Mouse (Mus musculus): ENCODE results near the gene Olfr1200. TPM values are rescaled to one million over a fixed set of nuclear protein-coding genes. Genes with fewer than 3 reads are reported as not detected.

Olfr1200 gene
- not detected in 2 replicates for polyA plus RNA-seq (2015; fragmentation: Nextera tagmentation; extraction: Ambion mirVana)

DNA sequence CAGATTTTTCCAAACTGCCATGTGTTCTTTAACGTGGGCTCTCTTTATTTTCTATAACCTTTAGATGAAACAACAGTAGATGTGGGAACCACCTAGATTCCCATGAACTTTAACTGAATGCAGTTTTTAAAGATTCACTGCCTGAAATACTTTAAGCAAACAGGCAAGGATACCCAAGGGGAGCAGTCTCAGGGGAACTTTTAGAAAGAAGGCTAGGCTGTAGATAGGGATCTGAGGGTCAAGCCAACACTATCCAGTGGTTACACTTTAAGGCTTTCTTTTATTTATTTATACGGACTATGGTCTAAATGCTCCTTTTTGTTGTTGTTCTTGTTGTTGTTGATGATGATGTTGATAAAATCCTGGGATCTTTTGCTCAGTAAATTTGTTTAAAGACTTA lies at the start of gene Olfr1200:
Olfr1200 (minus strand) TSS at position 101 of the 400 bp plus-strand sequence.
- no peak within 1 kb of the TSS for H3K27ac ChIP-seq (ENCODE audit: low read length)
- no peak within 1 kb of the TSS for H3K4me2 ChIP-seq (ENCODE audit: low read depth, low read length)
- no peaks in the 10 kb centered on the region for H3K27me3 ChIP-seq (ENCODE audit: control insufficient read depth, insufficient read depth, low read depth, low read length)
- no peaks in the 10 kb centered on the region for H3K4me1 ChIP-seq (ENCODE audit: control insufficient read depth, low read depth, low read length)
- H3K9ac ChIP-seq (ENCODE audit: low read depth, low read length): no peak within 1 kb of the TSS
- no peak within 1 kb of the TSS for H3K4me3 ChIP-seq (ENCODE audit: low read depth, low read length)
- no peak for ATAC-seq (ENCODE audit: low read depth)
- no peaks in the 10 kb centered on the region for H3K36me3 ChIP-seq (ENCODE audit: control insufficient read depth, insufficient read depth)
- WGBS (ENCODE audit: insufficient replicate concordance): 51% methylated on average over 2 of the region's 2 CpGs
- H3K9me3 ChIP-seq (replicated peaks; ENCODE audit: control insufficient read depth, low read length): no peaks in the 10 kb centered on the region

DNA sequence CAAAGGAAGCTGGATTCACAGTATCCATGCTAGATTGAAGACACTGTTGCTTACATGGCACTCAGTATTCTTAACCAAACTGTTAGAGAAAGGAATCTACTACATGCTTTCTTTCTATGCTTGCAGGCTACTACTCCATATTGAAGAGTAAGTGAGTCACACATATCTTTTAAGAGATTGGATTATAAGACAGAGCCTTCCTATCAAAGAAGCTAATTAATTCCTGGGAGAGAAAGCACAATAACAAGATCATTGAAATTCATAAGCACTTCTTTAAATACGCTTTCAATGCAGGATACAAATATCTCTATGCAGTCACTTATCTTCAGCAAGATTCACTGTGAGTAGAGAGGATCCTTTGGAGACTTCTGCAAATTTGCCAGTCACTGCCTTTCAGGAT lies 43.9 kb upstream of the Olfr1200 start, which contains the start of gene Olfr1202:
Olfr1202 (plus strand) TSS at position 301 of the 400 bp plus-strand sequence.
- Histone ChIP-seq H3K36me3 (ENCODE audit: control insufficient read depth, insufficient read depth) (no peaks in the 10 kb centered on the region), H3K27ac (ENCODE audit: low read length) (no peak within 1 kb of the TSS), H3K27me3 (ENCODE audit: control insufficient read depth, insufficient read depth, low read depth, low read length) (no peaks in the 10 kb centered on the region), H3K4me3 (ENCODE audit: low read depth, low read length) (no peak within 1 kb of the TSS), H3K4me1 (ENCODE audit: control insufficient read depth, low read depth, low read length) (no peaks in the 10 kb centered on the region), H3K4me2 (ENCODE audit: low read depth, low read length) (no peak within 1 kb of the TSS), H3K9me3 (replicated peaks; ENCODE audit: control insufficient read depth, low read length) (no peaks in the 10 kb centered on the region), H3K9ac (ENCODE audit: low read depth, low read length) (no peak within 1 kb of the TSS)
- no peak for ATAC-seq (ENCODE audit: low read depth)
- 51% methylated on average over 1 of the region's 1 CpGs for WGBS (ENCODE audit: insufficient replicate concordance)

DNA sequence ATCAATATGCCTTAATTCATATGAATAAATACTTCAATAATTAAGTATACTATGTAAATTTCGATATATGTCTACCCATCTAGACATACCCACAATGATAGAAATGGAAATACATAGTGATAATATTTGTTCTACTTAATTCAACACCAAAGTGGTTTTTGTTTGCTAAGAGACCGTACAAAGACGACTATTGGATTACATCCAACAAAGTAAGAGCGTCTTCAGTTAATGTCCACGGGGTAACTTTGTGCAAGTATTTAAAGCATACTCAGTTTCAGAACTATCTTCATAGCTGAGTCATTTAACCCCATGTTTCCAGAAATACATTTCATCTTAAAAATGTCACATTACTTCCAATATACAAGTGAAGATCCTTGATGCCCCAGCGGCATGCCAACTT lies 22.4 kb upstream of the Olfr1200 start, which contains the start of gene Olfr1201:
Olfr1201 (plus strand) TSS at position 301 of the 400 bp plus-strand sequence.
- no peak within 1 kb of the TSS for H3K4me2 ChIP-seq (ENCODE audit: low read depth, low read length)
- no peaks in the 10 kb centered on the region for H3K4me1 ChIP-seq (ENCODE audit: control insufficient read depth, low read depth, low read length)
- no peak within 1 kb of the TSS for H3K27ac ChIP-seq (ENCODE audit: low read length)
- H3K27me3 ChIP-seq (ENCODE audit: control insufficient read depth, insufficient read depth, low read depth, low read length): no peaks in the 10 kb centered on the region
- WGBS (ENCODE audit: insufficient replicate concordance): 59% methylated on average over 6 of the region's 6 CpGs
- H3K4me3 ChIP-seq (ENCODE audit: low read depth, low read length): no peak within 1 kb of the TSS
- no peaks in the 10 kb centered on the region for H3K36me3 ChIP-seq (ENCODE audit: control insufficient read depth, insufficient read depth)
- no peak for ATAC-seq (ENCODE audit: low read depth)
- H3K9me3 ChIP-seq (replicated peaks; ENCODE audit: control insufficient read depth, low read length): no peaks in the 10 kb centered on the region
- H3K9ac ChIP-seq (ENCODE audit: low read depth, low read length): no peak within 1 kb of the TSS

DNA sequence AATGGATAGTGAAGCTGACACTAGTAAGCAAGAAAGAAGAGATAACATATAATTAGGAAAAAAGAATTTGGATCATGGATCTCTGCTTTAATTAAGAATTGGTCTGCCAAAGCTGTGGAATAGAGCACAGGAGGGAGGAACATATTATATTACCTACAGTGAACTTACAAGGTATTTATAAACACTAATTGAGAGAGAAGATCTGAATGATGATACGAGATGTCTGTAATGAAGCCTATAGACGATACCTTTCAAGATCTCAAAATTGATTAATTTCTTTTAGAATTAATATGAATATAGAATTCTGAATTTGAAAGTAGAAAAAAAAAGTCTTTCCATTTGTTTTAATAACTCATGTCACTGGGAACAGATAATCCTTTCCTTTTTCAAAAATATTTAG lies 9.9 kb downstream of the Olfr1200 start, which contains the start of gene Olfr1199:
Olfr1199 (minus strand) TSS at position 101 of the 400 bp plus-strand sequence.
- Histone ChIP-seq H3K4me1 (ENCODE audit: control insufficient read depth, low read depth, low read length) (no peaks in the 10 kb centered on the region), H3K27me3 (ENCODE audit: control insufficient read depth, insufficient read depth, low read depth, low read length) (no peaks in the 10 kb centered on the region), H3K4me2 (ENCODE audit: low read depth, low read length) (no peak within 1 kb of the TSS), H3K9me3 (replicated peaks; ENCODE audit: control insufficient read depth, low read length) (no peaks in the 10 kb centered on the region), H3K4me3 (ENCODE audit: low read depth, low read length) (no peak within 1 kb of the TSS), H3K9ac (ENCODE audit: low read depth, low read length) (no peak within 1 kb of the TSS), H3K27ac (ENCODE audit: low read length) (no peak within 1 kb of the TSS), H3K36me3 (ENCODE audit: control insufficient read depth, insufficient read depth) (no peaks in the 10 kb centered on the region)
- ATAC-seq (ENCODE audit: low read depth): no peak
- 72% methylated on average over 2 of the region's 2 CpGs for WGBS (ENCODE audit: insufficient replicate concordance)

DNA sequence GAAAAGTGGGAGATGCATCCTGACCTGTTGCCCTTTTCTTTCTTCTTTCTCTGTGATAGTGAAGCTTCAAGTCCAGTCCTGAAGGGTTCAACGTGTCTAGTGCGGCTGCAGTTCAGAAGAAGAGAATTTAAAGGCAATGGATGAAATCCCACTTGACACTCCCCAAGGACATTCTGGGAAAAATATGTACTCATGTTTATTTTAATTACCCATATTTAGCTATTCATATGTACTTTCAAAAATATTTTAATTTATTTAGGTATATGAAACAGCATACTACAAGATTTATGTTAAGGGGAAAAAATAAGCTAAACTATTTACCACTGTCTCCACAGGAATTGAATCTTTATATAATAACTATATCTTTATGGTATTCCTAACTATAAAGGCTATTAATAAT lies 19.0 kb downstream of the Olfr1200 start, which contains the start of gene Olfr1198:
Olfr1198 (minus strand) TSS at position 101 of the 400 bp plus-strand sequence.
- H3K36me3 ChIP-seq (ENCODE audit: control insufficient read depth, insufficient read depth): no peaks in the 10 kb centered on the region
- 85% methylated on average over 2 of the region's 2 CpGs for WGBS (ENCODE audit: insufficient replicate concordance)
- H3K9me3 ChIP-seq (replicated peaks; ENCODE audit: control insufficient read depth, low read length): no peaks in the 10 kb centered on the region
- H3K27me3 ChIP-seq (ENCODE audit: control insufficient read depth, insufficient read depth, low read depth, low read length): no peaks in the 10 kb centered on the region
- no peak within 1 kb of the TSS for H3K27ac ChIP-seq (ENCODE audit: low read length)
- H3K4me2 ChIP-seq (ENCODE audit: low read depth, low read length): no peak within 1 kb of the TSS
- no peak for ATAC-seq (ENCODE audit: low read depth)
- no peak within 1 kb of the TSS for H3K9ac ChIP-seq (ENCODE audit: low read depth, low read length)
- no peak within 1 kb of the TSS for H3K4me3 ChIP-seq (ENCODE audit: low read depth, low read length)
- H3K4me1 ChIP-seq (ENCODE audit: control insufficient read depth, low read depth, low read length): no peaks in the 10 kb centered on the region

DNA sequence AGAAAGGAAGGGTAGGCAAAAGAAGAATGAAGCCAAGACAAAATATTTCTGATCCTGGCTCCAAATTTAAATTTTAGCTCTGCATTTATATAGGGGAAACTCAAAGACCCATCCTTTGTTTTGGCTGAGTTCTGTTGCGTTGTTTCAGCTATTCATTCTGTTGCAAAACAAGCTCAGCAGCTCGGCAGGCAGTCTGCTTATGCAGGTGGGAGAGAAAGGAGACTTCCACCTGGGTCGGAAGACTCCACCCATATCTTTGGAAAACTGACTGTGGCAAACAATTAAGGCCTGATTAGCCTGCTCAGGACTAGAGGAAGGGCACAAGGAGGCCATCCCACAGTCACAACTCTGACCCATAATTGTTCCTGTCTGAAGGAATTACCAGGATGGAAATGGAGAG lies 26.9 kb downstream of the Olfr1200 start:
- no peak overlapping the region for H3K27ac ChIP-seq (ENCODE audit: low read length)
- H3K27me3 ChIP-seq (ENCODE audit: control insufficient read depth, insufficient read depth, low read depth, low read length): no peaks in the 10 kb centered on the region
- no peak overlapping the region for H3K4me2 ChIP-seq (ENCODE audit: low read depth, low read length)
- H3K4me1 ChIP-seq (ENCODE audit: control insufficient read depth, low read depth, low read length): no peaks in the 10 kb centered on the region
- no peaks in the 10 kb centered on the region for H3K9me3 ChIP-seq (replicated peaks; ENCODE audit: control insufficient read depth, low read length)
- H3K9ac ChIP-seq (ENCODE audit: low read depth, low read length): no peak overlapping the region
- no peak for ATAC-seq (ENCODE audit: low read depth)
- WGBS (ENCODE audit: insufficient replicate concordance): 53% methylated on average over 3 of the region's 3 CpGs
- no peaks in the 10 kb centered on the region for H3K36me3 ChIP-seq (ENCODE audit: control insufficient read depth, insufficient read depth)
- no peak overlapping the region for H3K4me3 ChIP-seq (ENCODE audit: low read depth, low read length)

DNA sequence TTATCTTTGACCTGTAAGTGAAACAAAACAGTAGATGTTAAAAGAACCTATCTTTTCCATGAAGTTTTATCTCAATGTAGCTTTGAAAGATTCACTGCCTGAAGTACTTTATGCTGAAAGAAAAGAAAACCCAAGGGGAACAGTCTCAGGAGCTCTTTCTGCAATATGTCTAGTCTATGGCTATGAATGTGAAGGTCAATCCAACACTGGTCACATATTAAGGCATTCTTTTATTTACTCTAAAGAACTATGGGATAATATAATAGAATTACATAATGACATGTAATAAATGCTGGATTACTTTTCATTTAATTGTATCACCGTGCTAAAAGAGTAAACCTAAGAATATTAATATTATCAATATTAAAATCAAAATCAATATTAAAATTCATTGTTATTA lies 38.0 kb downstream of the Olfr1200 start, which contains the start of gene Olfr1197:
Olfr1197 (minus strand) TSS at position 101 of the 400 bp plus-strand sequence.
- H3K4me1 ChIP-seq (ENCODE audit: control insufficient read depth, low read depth, low read length): no peaks in the 10 kb centered on the region
- H3K4me2 ChIP-seq (ENCODE audit: low read depth, low read length): no peak within 1 kb of the TSS
- H3K9me3 ChIP-seq (replicated peaks; ENCODE audit: control insufficient read depth, low read length): no peaks in the 10 kb centered on the region
- H3K27me3 ChIP-seq (ENCODE audit: control insufficient read depth, insufficient read depth, low read depth, low read length): no peaks in the 10 kb centered on the region
- no peak within 1 kb of the TSS for H3K27ac ChIP-seq (ENCODE audit: low read length)
- H3K9ac ChIP-seq (ENCODE audit: low read depth, low read length): no peak within 1 kb of the TSS
- H3K4me3 ChIP-seq (ENCODE audit: low read depth, low read length): no peak within 1 kb of the TSS
- ATAC-seq (ENCODE audit: low read depth): no peak
- WGBS (ENCODE audit: insufficient replicate concordance): 68% methylated on average over 1 of the region's 1 CpGs
- H3K36me3 ChIP-seq (ENCODE audit: control insufficient read depth, insufficient read depth): no peaks in the 10 kb centered on the region

Other genes starting within 250 kb of the Olfr1200 start
- not detected in 2 replicates for gene Olfr1188, start 213.6 kb downstream of the Olfr1200 start, polyA plus RNA-seq (2015; fragmentation: Nextera tagmentation; extraction: Ambion mirVana)
- not detected in 2 replicates for gene Olfr1189, start 184.0 kb downstream of the Olfr1200 start, polyA plus RNA-seq (2015; fragmentation: Nextera tagmentation; extraction: Ambion mirVana)
- gene Olfr1191-ps1, start 129.9 kb downstream of the Olfr1200 start, polyA plus RNA-seq (2015; fragmentation: Nextera tagmentation; extraction: Ambion mirVana): not detected in 2 replicates
- gene Olfr1192-ps1, start 122.0 kb downstream of the Olfr1200 start, polyA plus RNA-seq (2015; fragmentation: Nextera tagmentation; extraction: Ambion mirVana): not detected in 2 replicates
- gene Olfr1193, start 94.9 kb downstream of the Olfr1200 start, polyA plus RNA-seq (2015; fragmentation: Nextera tagmentation; extraction: Ambion mirVana): not detected in 2 replicates
- not detected in 2 replicates for gene Olfr1195, start 81.3 kb downstream of the Olfr1200 start, polyA plus RNA-seq (2015; fragmentation: Nextera tagmentation; extraction: Ambion mirVana)
- gene Olfr1196, start 65.9 kb downstream of the Olfr1200 start, polyA plus RNA-seq (2015; fragmentation: Nextera tagmentation; extraction: Ambion mirVana): not detected in 2 replicates
- not detected in 2 replicates for gene Olfr1197, start 38.1 kb downstream of the Olfr1200 start, polyA plus RNA-seq (2015; fragmentation: Nextera tagmentation; extraction: Ambion mirVana)
- not detected in 2 replicates for gene Olfr1198, start 19.1 kb downstream of the Olfr1200 start, polyA plus RNA-seq (2015; fragmentation: Nextera tagmentation; extraction: Ambion mirVana)
- not detected in 2 replicates for gene Olfr1199, start 10.0 kb downstream of the Olfr1200 start, polyA plus RNA-seq (2015; fragmentation: Nextera tagmentation; extraction: Ambion mirVana)
- not detected in 2 replicates for gene Olfr1201, start 22.5 kb upstream of the Olfr1200 start, polyA plus RNA-seq (2015; fragmentation: Nextera tagmentation; extraction: Ambion mirVana)
- not detected in 2 replicates for gene Olfr1202, start 44.0 kb upstream of the Olfr1200 start, polyA plus RNA-seq (2015; fragmentation: Nextera tagmentation; extraction: Ambion mirVana)
- not detected in 2 replicates for gene Olfr1205, start 59.2 kb upstream of the Olfr1200 start, polyA plus RNA-seq (2015; fragmentation: Nextera tagmentation; extraction: Ambion mirVana)
- not detected in 2 replicates for gene Olfr1204, start 78.8 kb upstream of the Olfr1200 start, polyA plus RNA-seq (2015; fragmentation: Nextera tagmentation; extraction: Ambion mirVana)
- gene Olfr1206, start 92.7 kb upstream of the Olfr1200 start, polyA plus RNA-seq (2015; fragmentation: Nextera tagmentation; extraction: Ambion mirVana): not detected in 2 replicates
- gene Olfr1208, start 131.8 kb upstream of the Olfr1200 start, polyA plus RNA-seq (2015; fragmentation: Nextera tagmentation; extraction: Ambion mirVana): not detected in 2 replicates
- gene Olfr1209, start 144.7 kb upstream of the Olfr1200 start, polyA plus RNA-seq (2015; fragmentation: Nextera tagmentation; extraction: Ambion mirVana): not detected in 2 replicates
- not detected in 2 replicates for gene Olfr1211, start 167.6 kb upstream of the Olfr1200 start, polyA plus RNA-seq (2015; fragmentation: Nextera tagmentation; extraction: Ambion mirVana)
- not detected in 2 replicates for gene Olfr1212, start 183.5 kb upstream of the Olfr1200 start, polyA plus RNA-seq (2015; fragmentation: Nextera tagmentation; extraction: Ambion mirVana)
- not detected in 2 replicates for gene Gm13762, start 209.8 kb upstream of the Olfr1200 start, polyA plus RNA-seq (2015; fragmentation: Nextera tagmentation; extraction: Ambion mirVana)
- not detected in 2 replicates for gene Olfr1214, start 222.2 kb upstream of the Olfr1200 start, polyA plus RNA-seq (2015; fragmentation: Nextera tagmentation; extraction: Ambion mirVana)
- gene Olfr1215, start 236.5 kb upstream of the Olfr1200 start, polyA plus RNA-seq (2015; fragmentation: Nextera tagmentation; extraction: Ambion mirVana): not detected in 2 replicates
- gene Olfr1216, start 247.9 kb upstream of the Olfr1200 start, polyA plus RNA-seq (2015; fragmentation: Nextera tagmentation; extraction: Ambion mirVana): not detected in 2 replicates